Mouse (Mus musculus) left cerebral cortex, postnatal 14 days (tissue): ENCODE measurements around the gene Elk3. TPM values are rescaled to one million over a fixed set of nuclear protein-coding genes. Genes with fewer than 3 reads are reported as not detected.

ENCODE experiments used
- DNase-seq, 2 experiments: peaks; one replicate each; pipeline ENCODE4 v3.0.0; 2021 to 2022; ENCODE audit warnings: low spot score in 2 of 2, mixed read lengths in 1 of 2
- intact Hi-C: fragments of 180-260 bp; cut with DNase I; formaldehyde crosslinking; loops from one replicate; pipeline ENCODE4 v1.15.1; 2025
- total RNA-seq, 2 experiments: library from RNA; stranded (reverse); gene quantifications; 2 replicates each; pipeline ENCODE4 v1.2.3; 2021

Elk3 gene
- total RNA-seq, 2 experiments from 2014 or later, result 15.2 to 16.1 TPM

GRCm38 (mm10) chr10:93251426-93251825 is 59.5 kb downstream of the Elk3 start:
- DNase-seq, result no peak
- intact Hi-C loops, result no loop called here

- no peak for DNase-seq
- intact Hi-C loops, result no loop called here
Measured at GRCm38 (mm10) chr10:93250436-93251317, 60.3 kb downstream of the Elk3 start.

GRCm38 (mm10) chr10:93249901-93250300 is 61.0 kb downstream of the Elk3 start:
- no peak for DNase-seq

GRCm38 (mm10) chr10:93248416-93248815 is 62.5 kb downstream of the Elk3 start:
- intact Hi-C loops, result no loop called here
- DNase-seq, result no peak

More at GRCm38 (mm10) chr10:93249901-93250300, 61.0 kb downstream of the Elk3 start:
- intact Hi-C loops, result no loop called here

GRCm38 (mm10) chr10:93247902-93248301 is 63.0 kb downstream of the Elk3 start:
- intact Hi-C loops, result no loop called here
- no peak for DNase-seq

- intact Hi-C loops, result no loop called here
- DNase-seq, result no peak
Measured at GRCm38 (mm10) chr10:93247422-93247821, 63.5 kb downstream of the Elk3 start.

DNA sequence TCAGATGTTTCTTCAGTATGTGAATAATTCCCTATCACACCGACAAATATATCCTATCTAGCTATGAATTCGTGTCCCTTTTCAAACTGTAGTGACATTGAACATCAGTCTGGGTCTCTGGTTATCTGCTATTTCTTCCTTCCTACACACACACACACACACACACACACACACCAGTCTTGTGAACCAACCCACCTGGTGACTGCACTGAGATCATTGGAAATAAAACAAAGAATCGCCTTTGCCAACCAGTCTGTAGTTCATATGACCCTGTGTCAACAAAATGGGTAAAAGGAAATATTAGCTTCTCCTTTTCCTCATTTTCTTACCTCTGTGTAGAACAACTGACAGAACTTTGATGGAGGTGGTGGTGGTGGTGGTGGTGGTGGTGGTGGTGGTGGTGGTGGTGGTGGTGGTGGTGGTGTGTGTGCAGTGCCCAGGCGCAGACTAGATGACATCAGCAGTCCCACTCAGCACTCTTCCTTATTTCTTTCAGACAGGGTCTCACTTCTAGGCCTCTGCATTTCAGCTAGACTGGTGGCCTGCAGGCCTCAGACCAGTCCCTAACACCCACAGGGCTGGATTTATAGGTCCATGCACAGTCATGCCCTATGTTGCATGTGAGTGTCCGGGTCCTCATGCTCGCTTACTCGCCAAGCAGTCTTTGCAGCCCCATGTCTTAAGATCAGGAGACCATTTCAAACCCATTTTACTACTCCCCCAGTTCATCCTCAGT is 64.6 kb downstream of the Elk3 start:
- DNase-seq, result no peak
- intact Hi-C loops, result no loop called here

DNA sequence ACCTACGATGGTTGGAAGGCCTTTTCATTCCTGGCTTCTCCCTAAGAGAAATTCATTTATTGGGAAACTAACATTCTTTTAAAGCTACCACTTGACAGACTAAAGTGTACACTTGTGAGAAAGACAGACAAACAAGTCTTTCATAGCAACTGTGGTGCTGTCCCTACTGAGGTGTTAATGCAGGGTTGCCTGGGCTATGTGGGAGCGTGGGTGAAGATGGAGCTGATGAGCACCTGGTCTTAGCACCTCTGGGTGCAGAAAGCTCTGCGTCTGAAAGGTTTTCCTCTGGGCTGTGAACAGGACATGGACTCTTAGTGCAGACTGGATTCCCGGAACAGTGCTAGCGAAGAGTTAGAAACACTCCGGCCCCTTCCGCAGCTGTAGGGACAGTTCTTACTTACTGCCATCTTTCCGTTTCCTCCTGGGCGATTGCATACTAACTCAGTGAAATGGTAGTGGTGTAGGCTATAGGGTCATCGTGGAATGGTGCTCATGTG is 66.7 kb downstream of the Elk3 start:
- intact Hi-C loops, result no loop called here
- DNase-seq, result no peak

DNA sequence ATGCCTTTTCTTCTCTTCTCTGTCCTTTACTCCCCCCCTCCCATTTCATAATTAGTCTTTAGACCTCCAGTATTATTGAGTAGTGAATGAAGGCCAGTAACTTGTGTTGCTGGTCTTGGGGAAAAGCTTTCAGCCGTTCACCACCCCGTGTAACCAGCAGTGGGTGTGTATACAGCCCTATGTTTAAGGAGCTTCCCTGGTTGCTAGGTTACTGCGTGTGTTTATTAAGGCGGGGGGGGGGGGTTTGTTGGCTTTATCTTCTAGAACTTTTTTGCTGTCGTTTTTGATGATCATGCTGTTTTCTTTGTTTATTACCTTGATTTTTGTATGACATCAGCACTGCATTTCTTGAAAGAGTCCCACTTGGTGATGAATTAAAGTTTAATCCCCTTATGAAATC is 68.1 kb downstream of the Elk3 start:
- intact Hi-C loops, result no loop called here
- DNase-seq, result no peak

DNA sequence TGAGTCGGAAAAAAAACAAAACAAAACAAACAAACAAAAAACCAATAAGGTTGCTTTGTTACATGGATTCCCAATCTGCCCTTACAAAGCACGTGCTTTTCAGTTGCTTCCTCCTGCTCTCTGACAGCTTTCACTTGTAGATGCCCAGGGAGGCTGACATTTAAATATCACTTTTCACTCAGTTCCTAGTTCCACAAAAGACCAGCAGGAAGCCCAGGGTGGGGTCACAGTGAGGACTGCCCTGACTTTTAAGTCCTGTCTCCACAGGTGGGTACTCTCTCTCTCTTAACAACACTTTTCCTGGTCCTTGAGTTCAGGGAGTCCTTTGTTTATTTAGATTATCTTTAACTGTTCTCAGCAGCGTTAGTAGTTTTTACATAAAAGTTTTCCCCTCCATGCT is 68.7 kb downstream of the Elk3 start:
- no peak for DNase-seq
- intact Hi-C loops, result no loop called here

GRCm38 (mm10) chr10:93239201-93239806 is 71.6 kb downstream of the Elk3 start:
- intact Hi-C loops, result loop anchor here (10.0 kb wide), 1 partner anchor 1965 kb away; no protein-coding TSS in a partner anchor
- DNase-seq, result no peak

DNA sequence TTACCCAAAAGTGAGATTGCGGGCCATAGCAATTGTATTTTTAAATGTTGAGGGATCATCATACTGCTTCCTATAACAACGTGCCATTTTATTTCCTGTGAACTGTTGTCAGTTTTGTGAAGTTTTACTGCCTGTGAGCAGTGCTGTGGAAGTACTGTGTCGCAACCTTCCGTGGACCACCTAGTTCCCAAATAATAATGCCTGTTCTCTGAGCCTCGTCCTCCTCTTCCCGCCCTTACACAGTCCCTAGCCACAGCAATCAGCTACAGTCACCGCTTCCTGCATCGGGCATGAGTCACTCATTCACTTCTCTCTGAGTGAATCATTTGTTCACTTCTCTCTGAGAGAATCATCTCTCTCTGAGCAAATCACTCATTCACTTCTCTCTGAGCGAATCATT is 76.2 kb downstream of the Elk3 start:
- intact Hi-C loops, result loop anchor here (10.0 kb wide), 1 partner anchor 1960 kb away; no protein-coding TSS in a partner anchor
- DNase-seq, result no peak

DNA sequence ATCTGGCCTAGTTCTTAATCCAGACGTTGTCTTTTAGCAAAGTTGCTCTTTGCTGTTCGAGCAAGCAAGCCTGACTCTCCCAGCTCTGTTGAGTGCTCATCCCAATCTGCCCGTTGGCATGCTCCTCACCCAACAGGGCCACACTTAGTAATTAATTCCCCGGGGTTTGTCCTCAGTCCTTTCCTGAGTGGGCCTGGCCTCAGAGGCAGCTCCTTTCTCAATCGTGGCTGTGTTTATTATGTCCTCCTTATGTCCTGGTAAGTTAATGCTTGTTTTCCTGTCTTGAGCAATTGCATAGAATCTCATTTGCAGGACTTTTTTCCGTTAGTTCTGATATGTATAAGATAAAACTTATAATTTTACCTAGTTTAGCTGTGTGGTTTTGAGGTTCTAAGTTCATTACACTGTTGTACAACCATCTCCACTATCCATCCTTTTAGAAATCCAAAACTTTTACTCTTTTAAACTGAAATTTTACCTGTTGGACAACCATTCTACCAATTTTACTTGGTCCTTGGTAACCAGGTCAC is 77.2 kb downstream of the Elk3 start:
- intact Hi-C loops, result loop anchor here (10.0 kb wide), 1 partner anchor 1959 kb away; no protein-coding TSS in a partner anchor

GRCm38 (mm10) chr10:93231893-93232292 is 79.0 kb downstream of the Elk3 start:
- DNase-seq, result no peak
- intact Hi-C loops, result loop anchor here (10.0 kb wide), 1 partner anchor 1957 kb away; no protein-coding TSS in a partner anchor

More for the DNA sequence above, 77.2 kb downstream of the Elk3 start:
- no peak for DNase-seq

GRCm38 (mm10) chr10:93231490-93231889 is 79.4 kb downstream of the Elk3 start:
- no peak for DNase-seq
- intact Hi-C loops, result loop anchor here (10.0 kb wide), 1 partner anchor 1957 kb away; no protein-coding TSS in a partner anchor

DNA sequence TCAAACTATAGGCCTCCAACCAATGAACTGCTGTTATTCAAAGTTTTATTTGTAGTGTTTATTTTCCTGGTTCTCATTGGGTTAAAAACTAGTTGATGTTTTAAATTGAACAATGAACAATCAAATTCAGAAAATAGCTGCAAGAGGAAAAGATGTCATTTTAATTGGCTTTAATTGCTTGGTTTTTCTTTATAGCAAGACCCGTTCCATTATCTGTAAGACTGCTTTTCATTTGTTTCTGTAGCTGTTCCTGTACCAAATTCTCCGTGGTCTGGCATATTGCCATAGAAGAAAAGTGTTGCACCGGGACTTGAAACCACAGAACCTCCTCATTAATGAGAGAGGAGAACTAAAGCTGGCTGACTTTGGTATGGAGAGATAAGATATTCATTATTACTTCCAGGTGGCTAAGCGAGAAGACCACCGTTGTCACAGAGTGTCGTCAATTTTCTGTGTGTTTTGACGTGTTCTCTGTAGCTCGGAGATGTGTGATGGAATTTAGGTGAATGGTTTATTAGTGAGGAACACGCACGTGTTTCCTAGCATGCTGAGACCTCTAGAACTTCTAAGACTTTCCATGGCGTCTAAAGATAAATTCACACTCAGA is 82.4 kb downstream of the Elk3 start:
- no peak for DNase-seq
- intact Hi-C loops, result no loop called here

DNA sequence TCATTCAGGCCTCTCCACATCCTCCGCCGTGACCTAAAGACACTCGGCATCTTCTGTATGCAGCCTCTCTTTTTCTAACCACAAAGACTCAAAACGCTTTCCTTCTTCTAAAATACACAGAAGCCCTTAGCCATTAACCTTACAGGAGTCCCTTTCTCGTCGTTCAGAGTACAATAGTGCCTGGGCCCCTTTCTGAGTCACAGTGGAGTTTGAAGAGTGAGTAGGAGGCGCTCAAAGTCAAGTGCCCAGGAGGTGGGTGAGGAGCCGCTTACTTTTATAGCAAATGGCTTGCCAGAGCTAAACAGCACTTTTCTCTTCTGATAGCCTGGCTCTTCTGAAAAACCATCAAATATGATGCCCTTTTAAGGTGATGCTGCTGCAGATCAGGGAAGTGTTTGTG is 83.0 kb downstream of the Elk3 start:
- no peak for DNase-seq

DNA sequence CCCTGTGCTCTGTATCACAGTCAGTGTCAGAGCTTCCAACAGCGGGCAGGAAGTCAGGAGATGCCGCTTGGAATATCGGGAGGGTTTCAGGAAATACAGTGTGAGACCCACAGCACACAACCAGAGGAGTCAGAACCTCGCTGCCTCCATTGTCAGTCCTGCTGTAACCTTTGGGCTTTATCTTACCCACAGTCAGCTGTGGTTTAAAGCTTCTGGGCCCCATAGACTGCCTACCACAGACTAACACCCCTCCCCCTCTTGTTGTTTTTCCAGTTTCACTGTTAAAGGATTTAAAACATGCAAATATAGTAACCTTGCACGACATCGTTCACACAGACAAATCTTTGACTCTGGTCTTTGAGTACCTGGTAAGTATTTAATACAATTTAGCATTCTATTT is 85.2 kb downstream of the Elk3 start:
- intact Hi-C loops, result no loop called here
- DNase-seq, result no peak

More for the DNA sequence above, 83.0 kb downstream of the Elk3 start:
- intact Hi-C loops, result no loop called here
